Mouse (Mus musculus): ENCODE results near the gene Gm20716.

GRCm38 (mm10) chr2:168245571-168245970 is 15.4 kb upstream of the Gm20716 start:
- no peak for TF ChIP-seq CTCF (IDR thresholded peaks at IDR 0.05; ENCODE audit: low read depth, low read length)
- no peak for TF ChIP-seq POLR2A (IDR thresholded peaks at IDR 0.05; ENCODE audit: insufficient read depth, low read length)

Data from ES-Bruce4 (cell line).